ENCODE assay signal across 11 mouse cellular contexts in genomic region chr8:105959350-105959749, GRCm38 (mm10). TPM values are rescaled to one million over a fixed set of nuclear protein-coding genes. Genes with fewer than 3 reads are reported as not detected.
DNase-seq lines count a peak whose midpoint lies in the region; ATAC-seq and TF ChIP-seq lines count a peak whose summit lies in the region.
"Had no signal": no experiment of that assay in that cellular context is flagged by ENCODE, and none has a peak within 500 bp of the region (broad histone marks: within the 10 kb centered on the region; RNA-seq: fewer than 3 reads in every experiment).

No protein-coding gene starts in this region.

- peaks cover 11% of the 10 kb centered on the region for H3K4me1 ChIP-seq in liver, postnatal 0 days (ENCODE audit: insufficient read depth)
- no peaks in the 10 kb centered on the region for H3K4me1 ChIP-seq in forebrain, embryonic 13.5 days

- no peaks in the 10 kb centered on the region; the same call in 1 of the 2 replicates for H3K36me3 ChIP-seq in liver, postnatal 0 days (replicated peaks; ENCODE audit: insufficient read depth, low read length)
- no peaks in the 10 kb centered on the region for H3K36me3 ChIP-seq in forebrain, embryonic 13.5 days (ENCODE audit: poor library complexity, severe bottlenecking)

- H3K27ac ChIP-seq in liver, postnatal 0 days (ENCODE audit: low read depth): no peak overlapping the region
- H3K27ac ChIP-seq in forebrain, embryonic 13.5 days: no peak overlapping the region

- intact Hi-C loops in left cerebral cortex, postnatal 4 days (cut with DNase I): no loop called here
- intact Hi-C loops in left cerebral cortex, postnatal 25 days (cut with DNase I): no loop called here

- 71% methylated on average over 7 of the region's 7 CpGs for whole genome bisulfite sequencing in liver, postnatal 0 days (ENCODE audit: insufficient replicate concordance)
- WGBS in forebrain, embryonic 13.5 days: 79% methylated on average over 7 of the region's 7 CpGs

- TF ChIP-seq EP300 in liver, postnatal 0 days (IDR thresholded peaks at IDR 0.05; ENCODE audit: low read depth): no peak

- ATAC-seq in liver, postnatal 0 days: peak; percentile 85
- ATAC-seq in forebrain, embryonic 13.5 days: no peak

- no peak for TF ChIP-seq CTCF in liver, postnatal 0 days (IDR thresholded peaks at IDR 0.05; ENCODE audit: low read depth)

- peak; percentile 76 for DNase-seq in left cerebral cortex, postnatal 4 days
- no peak for DNase-seq in left cerebral cortex, postnatal 25 days (ENCODE audit: low spot score in 2 of 2)
- DNase-seq in fat pad, adult 2 months (ENCODE audit: extremely low read depth, low read depth, low spot score): peak; percentile 91
- DNase-seq in liver, postnatal 0 days: peak; percentile 89
- DNase-seq in urinary bladder, postnatal 14 days (ENCODE audit: low spot score): peak; percentile 95
- no peak for DNase-seq in right cerebral cortex, adult 2 months (ENCODE audit: low spot score in 2 of 2)
- DNase-seq in retina, embryonic 14.5 days (ENCODE audit: low spot score): no peak

- no peak overlapping the region for H3K9ac ChIP-seq in liver, postnatal 0 days (replicated peaks)
- no peak overlapping the region for H3K9ac ChIP-seq in forebrain, embryonic 13.5 days

- no peak overlapping the region for H3K4me3 ChIP-seq in liver, postnatal 0 days (ENCODE audit: low read depth, low read length)
- no peak overlapping the region for H3K4me3 ChIP-seq in forebrain, embryonic 13.5 days

- H3K4me2 ChIP-seq in liver, postnatal 0 days (ENCODE audit: low read depth, low read length): no peak overlapping the region
- no peak overlapping the region for H3K4me2 ChIP-seq in forebrain, embryonic 13.5 days

- no peaks in the 10 kb centered on the region for H3K27me3 ChIP-seq in liver, postnatal 0 days (ENCODE audit: insufficient read depth, low read length)
- peaks cover 10% of the 10 kb centered on the region for H3K27me3 ChIP-seq in forebrain, embryonic 13.5 days

- H3K9me3 ChIP-seq in liver, postnatal 0 days (ENCODE audit: low read length): no peaks in the 10 kb centered on the region
- no peaks in the 10 kb centered on the region for H3K9me3 ChIP-seq in forebrain, embryonic 13.5 days (replicated peaks)

RNA-seq across cellular contexts. Expression of gene Slc12a4, which starts 6.5 kb away (rescaled TPM):
- total RNA-seq in left cerebral cortex, postnatal 4 days (2021): 10 to 100 TPM; 19.0 to 21.5 TPM
- total RNA-seq in left cerebral cortex, postnatal 25 days (2021): 10 to 100 TPM; 20.0 to 23.3 TPM
- 5.1 and 5.2 TPM in 2 replicates for polyA plus RNA-seq in liver, postnatal 0 days (2015; fragmentation: Nextera tagmentation; extraction: Ambion mirVana)
- polyA plus RNA-seq in forebrain, embryonic 13.5 days (2015; fragmentation: Nextera tagmentation; extraction: Ambion mirVana): 6.3 and 7.1 TPM in 2 replicates

RNA-seq across cellular contexts. Expression of gene Lcat, which starts 16.2 kb away (rescaled TPM):
- 1 to 10 TPM; 6.4 to 8.3 TPM for total RNA-seq in left cerebral cortex, postnatal 4 days (2021)
- 10 to 100 TPM; 28.0 to 32.5 TPM for total RNA-seq in left cerebral cortex, postnatal 25 days (2021)
- polyA plus RNA-seq in liver, postnatal 0 days (2015; fragmentation: Nextera tagmentation; extraction: Ambion mirVana): 322 and 346 TPM in 2 replicates
- polyA plus RNA-seq in forebrain, embryonic 13.5 days (2015; fragmentation: Nextera tagmentation; extraction: Ambion mirVana): 0.61 and 0.69 TPM in 2 replicates

RNA-seq across cellular contexts. Expression of gene Dpep3, which starts 19.9 kb away (rescaled TPM):
- total RNA-seq in left cerebral cortex, postnatal 4 days (2021): not detected
- total RNA-seq in left cerebral cortex, postnatal 25 days (2021): not detected
- polyA plus RNA-seq in liver, postnatal 0 days (2015; fragmentation: Nextera tagmentation; extraction: Ambion mirVana): not detected in 2 replicates
- polyA plus RNA-seq in forebrain, embryonic 13.5 days (2015; fragmentation: Nextera tagmentation; extraction: Ambion mirVana): not detected in 2 replicates
- total RNA-seq: left cerebral cortex, postnatal 10 days; MEL had no signal
- polyA plus RNA-seq: embryonic facial prominence, embryonic 11.5 days had no signal

RNA-seq across cellular contexts. Expression of gene Psmb10, which starts 21.1 kb away (rescaled TPM):
- 10 to 100 TPM; 50.6 to 70.2 TPM for total RNA-seq in left cerebral cortex, postnatal 4 days (2021)
- total RNA-seq in left cerebral cortex, postnatal 25 days (2021): 10 to 100 TPM; 84.9 to 92.0 TPM
- 57.1 and 62.0 TPM in 2 replicates for polyA plus RNA-seq in liver, postnatal 0 days (2015; fragmentation: Nextera tagmentation; extraction: Ambion mirVana)
- polyA plus RNA-seq in forebrain, embryonic 13.5 days (2015; fragmentation: Nextera tagmentation; extraction: Ambion mirVana): 29.0 and 29.1 TPM in 2 replicates

RNA-seq across cellular contexts. Expression of gene Ctrl, which starts 25.7 kb away (rescaled TPM):
- total RNA-seq in left cerebral cortex, postnatal 4 days (2021): 1 to 10 TPM; 2.1 to 2.2 TPM
- total RNA-seq in left cerebral cortex, postnatal 25 days (2021): under 1 TPM; 0.85 to 0.96 TPM
- 0.16 and 0.31 TPM in 2 replicates for polyA plus RNA-seq in liver, postnatal 0 days (2015; fragmentation: Nextera tagmentation; extraction: Ambion mirVana)
- polyA plus RNA-seq in forebrain, embryonic 13.5 days (2015; fragmentation: Nextera tagmentation; extraction: Ambion mirVana): 1.9 TPM in 2 replicates

Comparison
In these comparisons a context has a peak if more than half of its experiments do, and no peak if none do; other contexts are left out.
1. DNase-seq: peak in left cerebral cortex, postnatal 4 days (single experiment), fat pad, adult 2 months (single experiment), liver, postnatal 0 days (single experiment) and urinary bladder, postnatal 14 days (single experiment); none in left cerebral cortex, postnatal 25 days (0 of 2), right cerebral cortex, adult 2 months (0 of 2) and retina, embryonic 14.5 days (single experiment).